Mouse (Mus musculus) urinary bladder, postnatal 36 days (tissue): Measurements from ENCODE around the gene Pigz.

Experiments
- DNase-seq, 2 experiments: peaks; one replicate each; pipeline ENCODE4 v3.0.0; 2022; ENCODE audit warnings: low spot score in 2 of 2, mixed read lengths in 1 of 2

Gene Pigz

DNA sequence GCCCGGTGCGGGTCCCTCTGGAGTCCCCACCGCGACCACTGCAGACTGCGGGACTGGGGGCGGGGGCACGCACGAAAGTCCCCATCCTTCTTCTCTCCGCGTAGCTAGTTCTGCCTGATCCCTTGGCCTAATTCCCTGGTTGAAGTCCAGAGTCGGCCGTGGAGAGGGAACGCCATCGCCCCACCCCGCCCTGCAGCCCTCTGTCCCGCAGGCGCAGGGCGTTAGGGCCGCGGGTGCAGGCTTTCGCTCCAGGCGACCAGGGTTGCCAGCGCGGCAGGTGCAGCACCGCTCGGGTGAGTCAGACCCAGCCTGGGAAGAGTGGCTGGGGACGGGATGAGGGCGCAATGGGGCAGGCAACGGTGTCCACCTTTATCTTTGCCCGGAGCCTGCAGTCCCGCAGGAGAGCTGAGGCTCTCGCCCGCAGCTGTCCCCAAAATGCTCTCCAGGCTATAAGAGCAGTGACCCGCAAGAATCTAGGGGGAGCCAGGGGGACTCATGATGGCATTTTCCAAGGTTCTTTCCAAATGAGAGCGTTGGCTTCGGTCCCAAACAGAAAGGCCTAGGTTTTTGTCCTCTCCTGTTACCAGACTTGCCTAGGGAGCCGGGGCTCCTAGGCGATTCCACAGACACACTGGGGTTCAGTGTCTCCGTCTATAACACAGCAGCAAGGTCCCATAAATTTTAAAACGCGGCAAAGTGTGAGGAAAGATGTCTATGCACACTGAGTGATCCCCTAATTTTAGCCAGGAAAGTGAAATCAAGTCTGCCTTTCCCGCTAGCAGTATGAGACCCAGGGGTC is at the start of gene Pigz:
TSS of gene Pigz (plus strand) at position 101 of the 799 bp plus-strand sequence.
- peak; percentile 39 to 54 for DNase-seq

DNA sequence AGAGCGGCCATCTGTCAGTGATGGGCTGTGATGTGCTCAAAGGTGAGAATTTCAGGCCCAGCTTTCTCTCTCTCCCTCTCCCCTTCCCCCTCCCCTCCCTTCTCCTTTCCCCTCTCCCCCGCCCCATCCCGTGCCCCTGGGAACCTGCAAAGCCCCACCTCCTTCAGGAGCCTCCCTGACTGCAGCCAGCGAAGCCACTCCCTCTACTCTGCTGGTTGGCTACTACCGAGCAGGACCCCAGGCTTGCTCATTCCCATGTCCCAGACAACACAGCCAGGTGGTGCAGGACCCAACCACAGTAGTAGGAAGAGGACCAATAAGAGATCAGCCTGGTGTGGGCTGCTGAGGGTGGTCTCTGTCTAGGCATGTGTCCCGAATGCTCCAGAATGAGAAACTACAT is 49.7 kb upstream of the Pigz start:
- no peak for DNase-seq

DNA sequence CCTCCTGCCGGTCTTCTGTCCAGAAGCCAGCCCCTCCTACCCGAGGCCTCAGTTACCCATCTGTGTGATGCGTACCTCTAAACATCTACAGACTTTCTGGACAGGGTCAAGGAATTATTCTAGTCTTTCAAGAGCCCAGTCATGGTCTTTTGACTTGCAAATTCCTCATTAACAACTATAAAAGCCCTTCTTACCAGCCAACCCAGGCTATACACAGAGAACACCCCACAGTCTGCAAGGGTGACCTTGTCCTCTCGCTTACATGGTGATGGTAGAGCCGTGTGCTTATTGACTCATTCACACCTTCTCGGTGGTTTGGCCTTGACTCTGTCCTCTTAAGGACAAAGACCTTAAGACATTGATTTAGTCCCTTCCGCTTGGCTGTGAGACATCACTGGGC is 42.7 kb upstream of the Pigz start:
- no peak for DNase-seq

DNA sequence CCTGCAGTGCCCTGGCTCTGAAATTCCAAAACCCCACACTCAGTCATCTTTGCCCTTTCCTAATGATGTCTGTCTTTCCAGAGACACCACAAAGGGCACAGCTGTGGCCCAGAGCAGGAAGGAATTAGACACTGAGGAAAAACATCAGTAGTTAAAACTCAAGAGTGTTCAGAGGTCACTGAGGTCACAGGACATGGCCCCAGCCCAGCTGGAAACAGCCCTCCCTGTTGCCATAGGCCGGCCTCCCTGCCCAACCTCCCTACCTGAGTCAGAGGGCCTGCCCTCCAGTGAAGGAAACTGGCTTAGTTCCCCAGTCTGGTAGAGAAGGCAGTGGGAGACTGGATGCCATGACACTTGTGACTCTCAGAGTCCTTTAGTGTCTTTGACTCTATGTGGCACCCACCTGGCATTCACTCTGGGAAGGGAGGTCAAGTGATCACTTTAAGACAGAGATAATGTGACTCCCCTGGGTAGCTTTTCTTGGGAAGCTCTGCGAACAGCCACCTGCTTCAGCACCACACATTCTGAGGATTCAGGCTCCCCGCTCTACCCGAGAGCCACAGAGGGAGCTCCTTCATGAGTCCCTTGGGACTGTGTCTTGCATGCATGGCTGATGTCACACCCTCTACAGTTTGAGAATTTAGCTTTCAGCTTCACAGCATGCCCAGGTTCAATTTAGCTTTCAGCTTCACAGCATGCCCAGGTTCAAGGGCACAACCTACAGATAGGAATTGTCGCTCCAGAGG is 40.1 kb upstream of the Pigz start:
- DNase-seq: no peak

DNA sequence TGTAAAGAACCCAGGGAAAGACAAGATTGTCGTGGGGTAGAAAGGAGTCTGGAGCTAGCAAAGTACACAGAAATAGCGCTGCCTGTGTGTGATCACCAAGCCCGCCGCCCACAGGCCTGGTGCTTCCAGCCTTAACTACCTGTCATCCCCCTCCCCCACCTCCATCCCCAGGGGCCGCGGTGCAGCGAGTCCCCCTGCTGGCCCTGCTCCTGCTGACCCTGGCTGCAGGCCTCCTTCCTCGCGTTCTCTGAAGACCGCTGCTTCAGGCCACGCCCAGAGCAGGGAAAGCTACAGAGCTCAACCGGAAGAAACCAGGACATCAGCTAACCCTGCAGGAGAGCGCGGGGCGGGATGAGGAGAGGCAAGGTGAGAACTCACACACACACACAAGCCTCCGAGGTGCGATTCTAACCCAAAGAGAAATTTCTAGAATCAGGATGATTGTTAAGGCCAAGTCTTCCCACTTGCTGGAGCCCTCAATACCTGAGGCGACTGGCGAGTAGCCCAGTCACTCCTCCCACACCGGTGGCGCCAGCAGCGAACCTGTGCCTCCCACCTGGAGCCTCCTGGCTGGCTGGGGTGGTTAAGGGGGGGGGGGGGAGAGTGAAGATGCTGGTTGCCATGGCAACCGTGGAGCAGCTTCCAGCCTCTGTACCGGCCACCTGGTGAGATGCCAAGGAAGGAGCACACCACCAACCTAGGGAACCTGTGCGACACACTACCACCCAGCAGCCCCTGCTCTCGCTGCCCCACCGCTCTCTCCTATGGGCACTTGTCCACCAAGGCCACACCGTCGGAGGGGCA is 36.5 kb upstream of the Pigz start:
- no peak for DNase-seq

DNA sequence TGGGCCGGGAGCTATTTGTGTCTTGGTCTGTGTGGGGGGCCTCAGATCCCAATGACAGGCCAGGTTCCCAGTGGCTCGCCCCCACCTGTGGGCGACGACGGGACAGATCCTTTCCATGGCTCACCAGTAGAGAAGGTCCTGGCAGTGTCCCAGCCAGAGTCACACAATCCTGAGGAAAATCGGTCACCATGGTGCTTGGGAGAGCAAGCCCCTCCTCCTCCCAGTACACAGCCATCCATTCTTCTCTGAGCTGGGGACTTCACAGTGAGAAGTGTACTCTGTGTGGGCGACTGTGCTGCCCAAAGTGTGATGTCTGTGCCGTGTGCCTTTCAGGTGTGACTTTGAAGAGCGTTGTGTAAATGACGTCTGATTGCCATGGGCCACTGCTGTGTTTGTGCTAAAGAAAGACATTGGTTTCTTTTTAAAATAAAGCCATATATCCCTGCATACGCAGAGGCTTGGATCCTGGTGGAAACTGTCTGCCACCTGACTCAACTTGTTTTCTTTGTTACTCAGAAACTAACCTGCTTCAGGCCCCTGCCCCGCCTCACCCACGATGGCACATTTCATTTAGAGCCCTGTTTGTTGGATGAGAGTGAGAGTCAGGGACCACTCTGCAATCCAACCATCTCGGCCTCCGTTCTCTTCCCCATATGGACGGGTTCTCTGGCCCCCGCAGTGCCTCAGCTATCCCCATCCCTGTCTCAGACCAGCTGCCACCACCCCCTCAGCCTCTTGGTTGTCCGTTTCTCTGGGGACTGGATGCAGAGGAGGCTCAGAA is 34.9 kb upstream of the Pigz start:
- no peak for DNase-seq

DNA sequence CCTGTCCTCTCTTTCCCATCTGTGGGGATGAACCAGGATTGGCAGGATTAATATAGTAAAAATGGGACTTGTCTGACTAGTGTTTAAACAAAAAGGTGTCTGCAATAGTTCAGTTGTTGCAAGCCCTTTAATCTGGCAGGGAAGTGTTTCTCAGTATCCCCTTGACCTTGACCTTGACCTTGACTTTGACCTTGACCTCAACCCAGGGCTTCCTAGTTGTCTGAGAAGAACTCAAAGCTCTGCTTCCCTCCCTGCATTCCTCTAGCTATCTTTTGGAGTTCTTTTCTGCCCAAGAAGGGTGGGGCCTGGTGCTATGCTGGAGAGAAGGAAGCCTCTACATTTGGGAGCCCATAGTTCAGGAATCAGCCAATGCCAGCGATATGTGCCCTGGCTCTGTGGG is 31.8 kb upstream of the Pigz start:
- DNase-seq: no peak

DNA sequence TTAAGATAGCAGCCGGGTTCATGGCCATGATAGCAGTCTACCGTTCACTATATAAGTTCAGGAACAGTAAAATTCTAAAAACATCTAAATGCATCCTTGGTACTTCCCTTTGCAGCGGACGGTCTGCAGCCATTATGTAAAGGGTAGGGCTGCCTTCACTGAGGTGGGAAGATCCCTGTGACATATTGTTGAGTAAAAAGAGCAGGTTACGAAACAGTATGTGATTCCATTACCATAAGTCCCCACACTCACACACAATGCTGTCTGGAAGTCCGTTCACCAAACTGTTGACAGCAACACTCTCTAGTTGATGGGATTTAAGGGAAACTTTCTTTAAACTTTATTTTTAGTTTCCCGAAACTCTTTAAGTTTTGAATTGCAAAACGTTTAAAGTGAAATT is 30.4 kb upstream of the Pigz start:
- DNase-seq: no peak

DNA sequence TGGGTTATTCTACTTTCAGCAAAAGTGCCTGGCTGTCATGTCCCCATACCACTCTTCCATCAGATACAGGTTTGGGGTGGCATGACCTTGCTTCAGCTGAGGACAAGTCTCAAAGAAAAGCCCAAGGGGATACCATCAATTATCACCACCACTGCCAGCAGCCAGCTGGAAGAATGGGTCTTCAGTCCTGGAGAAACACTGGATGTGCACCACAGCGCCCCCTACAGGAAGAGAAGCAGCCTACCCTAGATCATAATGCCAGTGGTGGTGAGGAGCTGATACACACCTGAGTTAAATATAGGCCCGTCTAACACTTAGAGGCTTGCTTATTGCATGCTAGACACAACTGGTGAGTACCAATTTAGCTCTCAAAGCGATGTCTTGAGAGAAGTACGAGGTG is 28.3 kb upstream of the Pigz start:
- no peak for DNase-seq

DNA sequence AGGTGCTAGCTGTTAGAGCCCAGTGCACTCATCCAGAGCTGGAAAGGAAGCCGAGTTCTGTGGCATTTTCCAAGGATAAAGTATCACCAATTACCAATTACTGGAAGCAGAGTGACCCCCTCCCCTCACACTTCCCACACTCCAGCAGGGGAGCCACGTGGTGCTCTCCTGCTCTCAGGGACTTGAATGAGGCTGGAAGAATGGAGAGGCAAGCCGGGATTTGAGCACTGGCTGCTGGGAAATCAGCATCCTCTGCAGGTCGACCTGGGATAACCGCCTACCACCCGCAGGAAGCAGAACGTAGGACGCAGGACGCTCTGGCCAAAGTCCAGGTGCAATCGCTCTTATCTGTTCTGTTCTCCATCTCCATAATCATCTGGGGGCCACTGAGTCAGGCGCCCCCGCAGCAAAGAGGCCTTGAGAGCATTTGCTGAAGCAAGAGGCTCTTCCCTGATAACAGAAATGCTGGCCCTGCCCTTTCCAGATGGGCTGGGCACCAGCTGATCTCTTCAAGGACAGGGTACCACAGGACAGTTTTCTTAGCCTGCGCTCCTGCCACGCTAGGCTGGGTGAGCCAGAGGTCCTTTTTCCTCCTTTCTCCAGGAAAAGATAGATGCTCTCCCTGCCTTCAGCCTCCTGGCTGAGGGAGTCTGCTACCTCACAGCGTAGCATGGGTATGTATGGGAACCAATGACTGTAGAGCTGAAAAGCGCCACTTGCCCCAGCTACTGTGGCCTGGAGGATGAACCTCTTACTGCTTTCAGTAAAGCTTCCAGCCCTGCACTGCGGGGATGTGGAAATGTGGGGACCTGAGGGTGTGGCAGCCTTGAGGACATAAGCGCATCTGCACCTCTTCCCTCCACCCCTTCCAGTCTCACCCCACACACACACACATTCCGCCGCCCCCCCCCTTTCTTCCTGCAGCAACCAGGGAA is 27.5 kb upstream of the Pigz start:
- DNase-seq: no peak

DNA sequence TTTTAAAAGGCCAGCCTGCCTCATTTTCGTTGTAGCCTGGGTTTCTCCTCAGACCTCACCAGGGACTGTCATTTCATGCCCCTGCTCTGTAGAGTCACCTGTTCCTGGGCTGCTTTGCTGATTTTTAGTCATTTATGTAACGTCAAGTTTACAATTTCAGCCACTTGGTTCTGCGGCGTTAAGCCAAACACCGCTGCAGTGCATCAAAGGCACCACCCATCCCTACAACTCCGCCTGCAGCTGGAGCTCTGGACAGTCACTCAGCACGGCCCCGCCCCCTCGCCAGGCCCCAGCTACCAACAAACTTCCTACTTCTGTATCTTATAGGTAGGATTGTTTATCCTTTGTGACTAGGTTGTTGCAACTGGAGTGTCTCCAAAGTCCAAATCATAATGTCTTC is 26.8 kb upstream of the Pigz start:
- DNase-seq: peak in 1 of 2 experiments; percentile 38

DNA sequence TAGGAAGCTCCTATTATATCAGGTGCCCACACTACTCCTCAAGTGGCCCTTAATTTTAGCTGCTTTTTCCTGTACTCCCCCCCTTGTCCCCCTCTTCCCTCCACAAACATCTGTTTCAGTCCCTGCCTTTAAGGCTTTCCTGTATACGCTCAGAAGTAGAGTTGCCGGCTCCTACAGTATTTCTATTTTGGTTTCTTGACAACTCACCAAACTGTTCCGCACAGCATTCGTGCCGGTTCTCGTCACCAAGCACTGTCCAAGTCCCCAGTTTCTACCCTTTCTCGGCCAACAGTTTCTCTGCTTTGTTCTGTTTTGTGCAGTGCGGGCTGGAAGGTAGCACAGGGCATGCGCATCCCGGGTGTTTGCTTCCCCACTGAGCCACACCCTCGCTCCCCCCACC is 24.7 kb upstream of the Pigz start:
- no peak for DNase-seq

DNA sequence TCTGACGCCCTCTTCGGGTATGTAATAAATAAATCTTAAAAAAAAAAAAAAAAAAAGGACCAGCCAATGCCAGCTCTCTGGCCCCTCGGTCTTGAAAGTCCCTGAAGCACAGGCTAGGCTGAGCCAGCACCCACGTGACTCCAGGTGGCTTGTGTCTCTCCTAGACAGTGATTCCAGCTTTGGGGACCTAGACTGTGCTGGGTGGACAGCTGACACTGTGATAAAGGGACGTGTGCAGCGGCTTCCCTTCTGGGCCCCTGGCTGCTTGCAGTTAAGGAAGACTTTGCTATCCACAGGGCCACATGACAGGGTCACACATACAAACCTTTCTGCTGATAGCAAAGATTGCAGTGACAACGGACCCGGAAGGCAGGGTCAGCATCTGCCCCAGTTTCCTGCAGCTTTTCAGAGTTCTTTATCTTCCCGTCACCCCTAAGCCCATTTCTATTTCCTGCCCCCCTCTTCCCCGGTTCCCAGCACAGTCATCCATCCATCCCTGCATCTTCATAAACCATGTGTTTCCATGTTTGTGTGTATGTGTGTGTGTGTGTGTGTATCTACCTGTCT is 23.3 kb upstream of the Pigz start:
- no peak for DNase-seq

DNA sequence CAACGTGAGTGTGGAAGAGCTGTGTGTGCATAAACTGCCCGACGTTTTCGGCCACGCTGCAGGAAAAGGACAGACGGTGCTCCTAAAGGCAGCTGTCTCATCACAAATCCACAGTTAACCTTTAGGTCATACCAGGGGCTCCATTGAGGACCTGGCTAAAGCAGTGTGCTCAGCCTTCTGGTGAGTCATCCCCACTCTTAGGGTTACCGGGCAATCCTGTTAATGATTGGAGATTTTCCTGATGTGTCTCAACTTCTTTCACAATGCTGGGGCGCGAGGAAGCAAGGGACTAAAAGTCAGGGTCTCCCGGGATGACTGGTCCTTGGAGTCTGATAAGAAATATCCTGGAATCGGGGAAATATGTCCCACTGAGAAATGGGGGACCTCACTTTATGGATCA is 15.9 kb upstream of the Pigz start:
- DNase-seq: no peak

DNA sequence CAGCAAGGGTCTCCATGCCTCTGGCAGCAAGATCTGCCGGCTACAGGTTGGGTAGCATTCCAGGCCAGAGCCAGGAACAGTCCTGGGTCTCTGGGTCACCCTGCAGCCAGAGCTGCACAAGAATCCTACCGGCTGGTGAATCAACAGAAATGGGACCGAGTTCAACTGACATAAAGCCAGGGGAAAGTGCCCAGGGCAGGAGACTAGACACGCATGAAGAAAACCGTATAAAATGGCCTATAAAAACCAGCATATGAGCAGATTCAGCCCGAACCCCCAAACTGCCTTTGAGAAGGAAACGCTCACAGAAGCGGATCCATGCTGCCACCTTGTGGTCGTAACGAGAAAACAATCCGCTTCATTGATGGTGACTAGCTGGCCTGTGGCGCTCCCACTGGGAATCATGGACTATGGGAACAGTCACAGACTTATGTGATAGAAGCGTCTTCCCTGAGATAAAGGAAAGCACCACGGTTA is 15.4 kb upstream of the Pigz start:
- peak; percentile 60 to 65 for DNase-seq

DNA sequence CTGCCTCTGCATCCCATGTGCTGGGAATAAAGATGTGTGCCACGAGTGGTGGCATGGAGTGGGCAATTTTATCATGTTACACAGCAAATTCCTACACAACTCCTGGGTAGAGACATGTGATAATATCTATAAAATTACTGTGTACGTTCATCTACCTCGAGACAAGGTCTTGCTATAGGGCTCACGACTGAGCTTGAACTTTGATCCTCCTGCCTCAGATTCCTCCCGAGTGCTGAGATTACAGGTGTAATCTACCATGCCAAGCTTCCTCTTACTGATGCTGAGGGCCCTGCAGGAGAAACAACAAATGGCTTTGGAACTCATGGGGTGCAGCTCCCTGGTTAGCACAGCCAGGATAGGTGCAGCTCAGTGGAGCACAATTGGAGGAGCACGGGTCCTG is 9.3 kb upstream of the Pigz start:
- no peak for DNase-seq

DNA sequence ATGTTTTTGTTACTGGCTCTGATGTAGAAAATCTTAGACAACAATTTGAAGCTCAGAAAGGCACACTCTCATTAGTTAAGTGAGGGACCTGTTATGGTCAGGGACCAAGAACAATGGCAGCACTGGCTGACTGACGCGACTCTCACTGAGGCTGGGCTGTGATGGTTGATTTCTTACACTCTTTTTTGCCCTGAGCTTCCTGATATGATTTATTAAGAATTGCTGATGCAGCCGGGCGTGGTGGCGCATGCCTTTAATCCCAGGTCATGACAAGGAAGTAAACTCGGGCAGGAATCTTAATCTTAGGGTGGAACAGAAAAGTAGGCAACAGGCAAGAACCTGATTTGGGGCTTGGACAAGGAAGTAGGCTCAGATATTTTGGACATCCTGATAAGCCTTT is 7.6 kb upstream of the Pigz start:
- DNase-seq: no peak

DNA sequence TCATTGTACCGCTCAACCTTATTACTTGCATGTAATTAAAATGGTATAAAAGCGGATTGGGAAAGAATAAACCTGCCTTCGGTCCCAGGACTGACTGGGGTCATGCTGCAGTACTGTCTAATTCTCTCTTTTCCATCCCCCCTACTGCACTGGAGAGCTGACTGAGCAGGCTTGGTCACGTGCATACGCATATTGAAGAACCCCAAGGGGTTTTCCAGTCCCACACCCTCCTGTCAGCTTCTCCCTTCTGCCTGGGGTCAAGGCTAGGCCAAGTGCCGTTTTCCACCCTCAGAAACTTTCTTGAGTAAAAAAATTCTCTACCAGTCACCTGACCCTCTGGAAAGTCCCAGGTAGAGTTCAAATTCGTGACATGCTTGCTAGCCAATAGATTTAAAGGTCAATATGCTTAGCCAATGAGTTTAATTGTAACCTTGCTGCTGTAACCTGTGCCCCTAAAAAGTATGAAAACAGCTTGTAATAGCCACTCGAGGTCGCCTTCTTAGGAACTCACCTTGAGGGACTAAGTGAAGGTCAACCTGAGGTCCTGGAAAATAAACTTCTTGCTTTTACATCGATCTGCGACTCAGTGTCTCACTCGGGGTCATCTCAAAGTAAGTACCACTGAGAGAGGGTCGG is 7.0 kb upstream of the Pigz start:
- DNase-seq: no peak

DNA sequence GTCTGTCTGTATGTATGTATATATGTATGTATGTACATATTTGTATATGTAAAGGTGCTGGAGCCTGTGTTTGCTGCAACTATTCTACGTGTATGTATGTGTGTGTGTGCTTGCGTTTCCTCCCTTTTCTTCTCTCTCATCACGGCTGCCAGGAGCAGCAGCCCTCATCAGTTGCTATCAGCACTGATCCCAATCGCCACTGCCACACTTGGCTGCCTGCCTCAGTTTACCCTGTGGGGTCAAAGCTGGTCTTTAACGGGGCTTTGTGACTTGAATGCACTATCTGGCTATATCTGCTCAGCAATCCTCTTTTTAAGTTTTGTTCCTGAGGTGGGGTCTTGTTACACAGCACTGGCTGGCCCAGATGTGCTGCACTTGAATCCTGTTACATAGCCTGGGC is 6.2 kb upstream of the Pigz start:
- DNase-seq: no peak

DNA sequence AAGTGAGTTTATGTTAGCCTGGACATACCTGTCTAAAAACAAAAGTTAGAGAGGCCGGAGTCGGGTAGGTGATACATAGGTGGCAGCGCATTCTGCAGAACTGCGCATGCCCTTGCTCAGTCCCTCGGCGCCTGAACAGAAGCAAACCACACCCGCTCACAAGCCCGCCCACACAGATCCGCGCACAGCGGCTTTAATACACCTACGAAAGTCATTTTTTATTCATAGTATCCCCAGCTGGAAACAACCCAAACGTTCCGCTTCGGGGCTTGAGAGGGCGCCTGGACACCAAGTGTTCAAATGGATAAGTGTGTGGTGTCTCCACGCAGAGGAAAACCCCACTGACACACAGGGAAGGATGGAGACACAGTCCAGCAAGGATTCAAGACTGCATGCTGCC is 2.3 kb upstream of the Pigz start:
- no peak for DNase-seq
